Mouse (Mus musculus) cerebellum, adult 9-11 months (tissue): ENCODE data around the gene P4hb.
"Not testable (repeated sequence)": the region's sequence is repeated elsewhere in the genome, so short reads cannot be mapped to it uniquely, and the experiment has no call there.

ENCODE experiments used
- DNase-seq: peaks from one replicate; pipeline ENCODE4 v3.0.0; 2022

The P4hb gene

GRCm38 (mm10) chr11:120571754-120572416 lies 1.2 kb downstream of the P4hb start:
- DNase-seq = peak; percentile 47

GRCm38 (mm10) chr11:120571122-120571521 lies 1.9 kb downstream of the P4hb start:
- no peak for DNase-seq

- no peak for DNase-seq
Observed at GRCm38 (mm10) chr11:120568324-120568723, 4.7 kb downstream of the P4hb start.

GRCm38 (mm10) chr11:120565114-120565513 lies 7.9 kb downstream of the P4hb start:
- DNase-seq = no peak

GRCm38 (mm10) chr11:120562949-120563348 lies 10.1 kb downstream of the P4hb start:
- no peak for DNase-seq

- DNase-seq = no peak
Observed at GRCm38 (mm10) chr11:120560952-120561728, 11.9 kb downstream of the P4hb start.

- not testable (repeated sequence) for DNase-seq
Observed at GRCm38 (mm10) chr11:120558843-120559242, 14.2 kb downstream of the P4hb start.

- DNase-seq = no peak
Observed at GRCm38 (mm10) chr11:120555260-120555659, 17.8 kb downstream of the P4hb start.

- DNase-seq = no peak
Observed at GRCm38 (mm10) chr11:120554834-120555233, 18.2 kb downstream of the P4hb start.

- no peak for DNase-seq
Observed at GRCm38 (mm10) chr11:120552736-120553135, 20.3 kb downstream of the P4hb start.

GRCm38 (mm10) chr11:120550810-120551440 lies 22.1 kb downstream of the P4hb start, which contains the start of gene Ppp1r27:
Gene Ppp1r27, minus strand, starts transcription at chr11:120551132.
- no peak for DNase-seq

- no peak for DNase-seq
Observed at GRCm38 (mm10) chr11:120549986-120550809, 22.9 kb downstream of the P4hb start.

- peak; percentile 94 for DNase-seq
Observed at GRCm38 (mm10) chr11:120549168-120549945, 23.7 kb downstream of the P4hb start, which contains the start of gene Mcrip1. Gene Mcrip1, minus strand, starts transcription at chr11:120549727.

GRCm38 (mm10) chr11:120548786-120549167 lies 24.3 kb downstream of the P4hb start:
- DNase-seq = peak; percentile 50

- no peak for DNase-seq
Observed at GRCm38 (mm10) chr11:120548214-120548613, 24.8 kb downstream of the P4hb start.

GRCm38 (mm10) chr11:120547469-120547868 lies 25.6 kb downstream of the P4hb start:
- no peak for DNase-seq

- DNase-seq = no peak
Observed at GRCm38 (mm10) chr11:120545964-120546363, 27.1 kb downstream of the P4hb start.

- no peak for DNase-seq
Observed at GRCm38 (mm10) chr11:120542376-120542775, 30.7 kb downstream of the P4hb start.

GRCm38 (mm10) chr11:120541907-120542306 lies 31.1 kb downstream of the P4hb start:
- no peak for DNase-seq

- peak; percentile 55 for DNase-seq
Observed at GRCm38 (mm10) chr11:120539285-120540014, 33.6 kb downstream of the P4hb start.

- DNase-seq = no peak
Observed at GRCm38 (mm10) chr11:120538955-120539284, 34.1 kb downstream of the P4hb start.
